Mouse (Mus musculus): ENCODE measurements around the gene Sh3bp2.
A peak's percentile ranks its signal among the peaks of the same experiment; 100 is the strongest.

The Sh3bp2 gene

GRCm38 (mm10) chr5:34525663-34526476, at the start of gene Sh3bp2:
Sh3bp2 (plus strand) TSS chr5:34525838.
- peak; percentile 99 for DNase-seq

- no peak for DNase-seq
Measured at GRCm38 (mm10) chr5:34480926-34481325, 44.7 kb upstream of the Sh3bp2 start.

- DNase-seq: no peak
Measured at GRCm38 (mm10) chr5:34485731-34486130, 39.9 kb upstream of the Sh3bp2 start.

GRCm38 (mm10) chr5:34487320-34488090, 38.1 kb upstream of the Sh3bp2 start:
- DNase-seq: no peak

GRCm38 (mm10) chr5:34488741-34489417, 36.8 kb upstream of the Sh3bp2 start:
- no peak for DNase-seq

- DNase-seq: no peak
Measured at GRCm38 (mm10) chr5:34489418-34489787, 36.2 kb upstream of the Sh3bp2 start.

- no peak for DNase-seq
Measured at GRCm38 (mm10) chr5:34496745-34497144, 28.9 kb upstream of the Sh3bp2 start.

- DNase-seq: no peak
Measured at GRCm38 (mm10) chr5:34500886-34501285, 24.8 kb upstream of the Sh3bp2 start.

GRCm38 (mm10) chr5:34501588-34501987, 24.1 kb upstream of the Sh3bp2 start:
- no peak for DNase-seq

- DNase-seq: no peak
Measured at GRCm38 (mm10) chr5:34502411-34502810, 23.2 kb upstream of the Sh3bp2 start.

- no peak for DNase-seq
Measured at GRCm38 (mm10) chr5:34502821-34503220, 22.8 kb upstream of the Sh3bp2 start.

GRCm38 (mm10) chr5:34512486-34512885, 13.2 kb upstream of the Sh3bp2 start:
- no peak for DNase-seq

- DNase-seq: peak; percentile 98
Measured at GRCm38 (mm10) chr5:34513466-34514217, 12.0 kb upstream of the Sh3bp2 start, which contains the start of gene Tnip2. Tnip2 (minus strand) TSS chr5:34513991.

- no peak for DNase-seq
Measured at GRCm38 (mm10) chr5:34514218-34514566, 11.4 kb upstream of the Sh3bp2 start.

GRCm38 (mm10) chr5:34515096-34515495, 10.5 kb upstream of the Sh3bp2 start:
- no peak for DNase-seq

- DNase-seq: peak; percentile 91
Measured at GRCm38 (mm10) chr5:34517913-34518312, 7.7 kb upstream of the Sh3bp2 start.

GRCm38 (mm10) chr5:34519389-34519910, 6.2 kb upstream of the Sh3bp2 start:
- no peak for DNase-seq

- DNase-seq: peak; percentile 82
Measured at GRCm38 (mm10) chr5:34520458-34521209, 5.0 kb upstream of the Sh3bp2 start.

GRCm38 (mm10) chr5:34521337-34521736, 4.3 kb upstream of the Sh3bp2 start:
- peak; percentile 16 for DNase-seq

- peak; percentile 45 for DNase-seq
Measured at GRCm38 (mm10) chr5:34523958-34524485, 1.6 kb upstream of the Sh3bp2 start.

GRCm38 (mm10) chr5:34524511-34524910, 1.1 kb upstream of the Sh3bp2 start:
- no peak for DNase-seq

GRCm38 (mm10) chr5:34526477-34526775, 788 bp downstream of the Sh3bp2 start:
- DNase-seq: no peak
